Mouse (Mus musculus) ES-E14 (cell line): ENCODE results near the gene Retn.

Experiments used
- CHD2 ChIP-seq: IDR thresholded peaks from 2 replicates; pipeline ENCODE4 v1.6.1; 2014; ENCODE audit warnings: mild to moderate bottlenecking, low read depth, low read length, inconsistent platforms
- HCFC1 ChIP-seq: IDR thresholded peaks from 2 replicates; pipeline ENCODE4 v1.6.1; 2012; ENCODE audit warnings: low read length, inconsistent platforms, borderline replicate concordance; ENCODE audit not compliant: insufficient read depth
- MAFK ChIP-seq: IDR thresholded peaks from 2 replicates; pipeline ENCODE4 v1.6.1; 2014; ENCODE audit warnings: mild to moderate bottlenecking, low read depth, low read length, inconsistent platforms; ENCODE audit not compliant: insufficient read depth
- ZC3H11A ChIP-seq: IDR thresholded peaks from 2 replicates; pipeline ENCODE4 v1.6.1; 2012; ENCODE audit warnings: low read depth, mild to moderate bottlenecking, inconsistent platforms, low read length, borderline replicate concordance
- ZNF384 ChIP-seq: IDR thresholded peaks from 2 replicates; pipeline ENCODE4 v1.6.1; 2012; ENCODE audit warnings: low read depth, low read length, inconsistent platforms

- TF ChIP-seq HCFC1: no peak
- TF ChIP-seq ZNF384: no peak
- no peak for TF ChIP-seq CHD2
- no peak for TF ChIP-seq MAFK
- no peak for TF ChIP-seq ZC3H11A
These were observed 46.3 kb upstream of the Retn start for GRCm38 (mm10) chr8:3609046-3609815.
